In the genomic region with DNA sequence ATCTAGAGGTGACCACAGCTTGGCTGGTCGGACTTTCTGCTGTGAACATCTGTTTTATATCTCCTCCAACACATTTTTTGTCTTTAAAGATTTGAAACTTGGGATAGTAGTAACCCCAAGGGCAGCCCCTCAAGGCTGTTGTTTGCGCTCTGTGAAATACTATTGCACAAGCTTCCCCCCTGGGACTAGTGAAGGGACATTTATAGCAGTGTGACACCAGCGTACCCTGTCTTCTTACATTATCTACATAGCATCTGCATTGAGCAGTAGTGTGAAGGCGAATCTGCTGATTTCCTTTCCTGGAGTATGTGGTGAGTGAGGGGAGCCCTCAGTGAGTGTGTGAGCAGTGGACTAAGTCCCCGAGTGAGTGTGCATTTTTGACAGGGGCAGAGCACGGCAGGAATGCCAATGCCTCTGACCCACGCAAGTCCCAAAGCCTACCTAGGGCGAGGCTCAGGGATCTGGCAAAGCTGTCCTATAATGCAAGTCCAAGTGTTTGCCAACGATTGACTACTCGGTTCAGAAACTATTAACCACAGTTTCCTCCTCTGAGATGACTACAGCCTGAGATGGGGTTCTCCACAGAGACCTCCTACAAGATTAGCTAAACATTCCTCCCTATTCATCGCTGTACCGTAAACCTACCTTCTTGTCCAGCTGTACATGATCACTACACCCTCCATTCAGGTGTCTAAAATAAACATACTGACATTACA, we compare ENCODE assay signal across 19 mouse cellular contexts. TPM values are rescaled to one million over a fixed set of nuclear protein-coding genes. Genes with fewer than 3 reads are reported as not detected.
DNase-seq lines count a peak whose midpoint lies in the region; ATAC-seq lines count a peak whose summit lies in the region.
"Had no signal": no experiment of that assay in that cellular context is flagged by ENCODE, and none has a peak within 500 bp of the region (broad histone marks: within the 10 kb centered on the region; RNA-seq: fewer than 3 reads in every experiment).

No protein-coding gene starts in this region.

- H3K9ac ChIP-seq in heart, embryonic 11.5 days (ENCODE audit: low read depth, low read length), result no peak overlapping the region
- H3K9ac ChIP-seq: embryonic facial prominence, embryonic 15.5 days; forebrain, embryonic 15.5 days; neural tube, embryonic 15.5 days; stomach, embryonic 15.5 days had no signal

- no peak for ATAC-seq in heart, embryonic 11.5 days (replicated peaks; ENCODE audit: insufficient number of reproducible peaks, low FRiP score, low TSS enrichment)
- peak; percentile 83 for ATAC-seq in granulocyte monocyte progenitor cell, adult 5-6 weeks (replicated peaks; ENCODE audit: poor library complexity, severe bottlenecking)
- ATAC-seq: forebrain, embryonic 15.5 days; intestine, postnatal 0 days; midbrain, embryonic 16.5 days had no signal

- no peaks in the 10 kb centered on the region for H3K36me3 ChIP-seq in heart, embryonic 11.5 days (ENCODE audit: control insufficient read depth, insufficient read depth, low read length)
- H3K36me3 ChIP-seq: embryonic facial prominence, embryonic 15.5 days; forebrain, embryonic 15.5 days; neural tube, embryonic 15.5 days; stomach, embryonic 15.5 days had no signal

- DNase-seq in heart, adult 18-20 months, result peak; percentile 51 to 61
- DNase-seq in 416B (ENCODE audit: low read depth), result peak; percentile 72
- DNase-seq in lung, postnatal 36 days, result peak; percentile 63
- DNase-seq in thymus, adult 18-20 months, result no peak
- no peak for DNase-seq in right cerebral cortex, postnatal 10 days (ENCODE audit: low spot score in 2 of 2)
- no peak for DNase-seq in T-cell, adult 2 months (ENCODE audit: low spot score)
- DNase-seq: cerebellum, postnatal 10 days; gastrocnemius, postnatal 36 days had no signal

- H3K4me3 ChIP-seq in heart, embryonic 11.5 days (ENCODE audit: low read depth, low read length), result no peak overlapping the region
- H3K4me3 ChIP-seq: embryonic facial prominence, embryonic 15.5 days; forebrain, embryonic 15.5 days; left cerebral cortex, adult 2 months; neural tube, embryonic 15.5 days; stomach, embryonic 15.5 days had no signal

- no peaks in the 10 kb centered on the region for H3K27me3 ChIP-seq in heart, embryonic 11.5 days (ENCODE audit: control insufficient read depth, insufficient read depth, low read length)
- H3K27me3 ChIP-seq: embryonic facial prominence, embryonic 15.5 days; forebrain, embryonic 15.5 days; neural tube, embryonic 15.5 days; stomach, embryonic 15.5 days had no signal

- H3K9me3 ChIP-seq in heart, embryonic 11.5 days (replicated peaks; ENCODE audit: control insufficient read depth, low read length), result no peaks in the 10 kb centered on the region
- H3K9me3 ChIP-seq: embryonic facial prominence, embryonic 15.5 days; forebrain, embryonic 15.5 days; neural tube, embryonic 15.5 days; stomach, embryonic 15.5 days had no signal

- H3K27ac ChIP-seq in heart, embryonic 11.5 days (ENCODE audit: low read depth, low read length), result no peak overlapping the region
- H3K27ac ChIP-seq: embryonic facial prominence, embryonic 15.5 days; forebrain, embryonic 15.5 days; left cerebral cortex, adult 2 months; neural tube, embryonic 15.5 days; stomach, embryonic 15.5 days had no signal

- no peak overlapping the region for H3K4me2 ChIP-seq in heart, embryonic 11.5 days
- H3K4me2 ChIP-seq: embryonic facial prominence, embryonic 15.5 days; forebrain, embryonic 15.5 days; neural tube, embryonic 15.5 days; stomach, embryonic 15.5 days had no signal

- WGBS in heart, embryonic 11.5 days (ENCODE audit: insufficient replicate concordance), result 78% methylated on average over 12 of the region's 12 CpGs

- H3K4me1 ChIP-seq in heart, embryonic 11.5 days (ENCODE audit: control insufficient read depth, insufficient read depth, low read length), result no peaks in the 10 kb centered on the region
- H3K4me1 ChIP-seq: forebrain, embryonic 15.5 days had no signal

RNA-seq across cellular contexts. Expression of a gene that starts 14.2 kb away (rescaled TPM):
- not detected for total RNA-seq in heart, adult 18-20 months (2021)
- polyA plus RNA-seq in heart, embryonic 11.5 days (2014; fragmentation: Nextera tagmentation; extraction: Ambion mirVana), result not detected in 2 replicates
- total RNA-seq in granulocyte monocyte progenitor cell, adult 5-6 weeks (2014; fragmentation: Nextera tagmentation), result not detected in 2 replicates
- total RNA-seq in granulocyte monocyte progenitor cell, adult 5-6 weeks (2017), result not detected in 2 replicates
- total RNA-seq: gastrocnemius, postnatal 36 days; left cerebral cortex, adult 2 months; liver, adult 2 months had no signal
- polyA plus RNA-seq: embryonic facial prominence, embryonic 15.5 days; forebrain, embryonic 15.5 days; hindbrain, embryonic 11.5 days; intestine, postnatal 0 days; liver, adult 2 months; midbrain, embryonic 16.5 days; neural tube, embryonic 15.5 days; stomach, embryonic 15.5 days had no signal

Comparison
In these comparisons a context has a peak if more than half of its experiments do, and no peak if none do; other contexts are left out.
1. DNase-seq: peak in heart, adult 18-20 months (2 of 2), 416B (single experiment) and lung, postnatal 36 days (single experiment); none in thymus, adult 18-20 months (0 of 2), right cerebral cortex, postnatal 10 days (0 of 2) and T-cell, adult 2 months (single experiment).